10 mouse cellular contexts compared by ENCODE assay signal in genomic region chr19:46186611-46187010, GRCm38 (mm10). TPM values are rescaled to one million over a fixed set of nuclear protein-coding genes. Genes with fewer than 3 reads are reported as not detected.
A peak's percentile ranks its signal among the peaks of the same experiment; 100 is the strongest.
DNase-seq lines count a peak whose midpoint lies in the region; ATAC-seq lines count a peak whose summit lies in the region.
"Had no signal": no experiment of that assay in that cellular context is flagged by ENCODE, and none has a peak within 500 bp of the region (broad histone marks: within the 10 kb centered on the region; RNA-seq: fewer than 3 reads in every experiment).

No protein-coding gene starts in this region.

- no peaks in the 10 kb centered on the region for H3K9me3 ChIP-seq in kidney, embryonic 15.5 days (replicated peaks)
- H3K9me3 ChIP-seq in kidney, embryonic 16.5 days (ENCODE audit: low read length) = no peaks in the 10 kb centered on the region
- H3K9me3 ChIP-seq in heart, embryonic 10.5 days = no peaks in the 10 kb centered on the region
- no peaks in the 10 kb centered on the region for H3K9me3 ChIP-seq in neural tube, embryonic 15.5 days (replicated peaks)

- H3K27me3 ChIP-seq in kidney, embryonic 15.5 days = no peaks in the 10 kb centered on the region
- H3K27me3 ChIP-seq in kidney, embryonic 16.5 days (ENCODE audit: insufficient read depth, low read length) = no peaks in the 10 kb centered on the region
- H3K27me3 ChIP-seq in heart, embryonic 10.5 days (ENCODE audit: insufficient read depth, poor library complexity, severe bottlenecking) = no peaks in the 10 kb centered on the region
- H3K27me3 ChIP-seq in neural tube, embryonic 15.5 days (replicated peaks) = no peaks in the 10 kb centered on the region

- no peak overlapping the region for H3K27ac ChIP-seq in kidney, embryonic 15.5 days
- no peak overlapping the region for H3K27ac ChIP-seq in kidney, embryonic 16.5 days (ENCODE audit: low read length)
- peak overlapping the region; percentile 56; the same call in 1 of the 2 replicates for H3K27ac ChIP-seq in heart, embryonic 10.5 days
- H3K27ac ChIP-seq in neural tube, embryonic 15.5 days (replicated peaks) = no peak overlapping the region

- peaks cover 8% of the 10 kb centered on the region; the same call in 1 of the 2 replicates for H3K36me3 ChIP-seq in kidney, embryonic 15.5 days
- peaks cover 5% of the 10 kb centered on the region; the same call in 1 of the 2 replicates for H3K36me3 ChIP-seq in kidney, embryonic 16.5 days (ENCODE audit: insufficient read depth, low read length)
- H3K36me3 ChIP-seq in heart, embryonic 10.5 days = peaks cover 12% of the 10 kb centered on the region
- H3K36me3 ChIP-seq in neural tube, embryonic 15.5 days = peaks cover 5% of the 10 kb centered on the region; the same call in 1 of the 2 replicates

- no peak overlapping the region for H3K9ac ChIP-seq in kidney, embryonic 15.5 days
- no peak overlapping the region for H3K9ac ChIP-seq in kidney, embryonic 16.5 days (replicated peaks; ENCODE audit: low read length)
- no peak overlapping the region for H3K9ac ChIP-seq in neural tube, embryonic 15.5 days (replicated peaks)

- H3K4me2 ChIP-seq in kidney, embryonic 15.5 days = 0 out of 2 replicates have a peak overlapping the region, but pooled peaks have one; percentile 8
- H3K4me2 ChIP-seq in kidney, embryonic 16.5 days (replicated peaks; ENCODE audit: low read depth, low read length) = no peak overlapping the region
- H3K4me2 ChIP-seq in neural tube, embryonic 15.5 days = no peak overlapping the region
- H3K4me2 ChIP-seq: liver, embryonic 11.5 days had no signal

- peaks cover 7% of the 10 kb centered on the region; the same call in 1 of the 2 replicates for H3K4me1 ChIP-seq in kidney, embryonic 15.5 days
- no peaks in the 10 kb centered on the region; the same call in 1 of the 2 replicates for H3K4me1 ChIP-seq in kidney, embryonic 16.5 days (ENCODE audit: insufficient read depth, low read length)
- H3K4me1 ChIP-seq in heart, embryonic 10.5 days = peaks cover 17% of the 10 kb centered on the region; the same call in 1 of the 2 replicates
- H3K4me1 ChIP-seq in neural tube, embryonic 15.5 days = peaks cover 3% of the 10 kb centered on the region; the same call in 1 of the 2 replicates

- H3K4me3 ChIP-seq in kidney, embryonic 15.5 days (replicated peaks) = no peak overlapping the region
- no peak overlapping the region for H3K4me3 ChIP-seq in kidney, embryonic 16.5 days (ENCODE audit: low read length)
- 0 out of 2 replicates have a peak overlapping the region, but pooled peaks have one; percentile 27 for H3K4me3 ChIP-seq in heart, embryonic 10.5 days
- H3K4me3 ChIP-seq in neural tube, embryonic 15.5 days (replicated peaks) = no peak overlapping the region

- WGBS in kidney, embryonic 15.5 days = 23% methylated on average over 3 of the region's 3 CpGs
- WGBS in kidney, embryonic 16.5 days = 25% methylated on average over 3 of the region's 3 CpGs
- 14% methylated on average over 3 of the region's 3 CpGs for WGBS in heart, embryonic 10.5 days
- WGBS in neural tube, embryonic 15.5 days = 71% methylated on average over 3 of the region's 3 CpGs

- DNase-seq in embryo, embryonic 11 days = peak; percentile 36
- DNase-seq in heart, embryonic 10.5 days (ENCODE audit: low spot score) = no peak
- DNase-seq in layer of hippocampus, postnatal 36 days = peak; percentile 8 to 26
- DNase-seq in left cerebral cortex, adult 8-10 months (ENCODE audit: low spot score in 2 of 2) = no peak
- DNase-seq in B cell, adult 2 months = no peak

- no peak for ATAC-seq in kidney, embryonic 15.5 days (replicated peaks; ENCODE audit: low FRiP score)
- ATAC-seq in kidney, embryonic 16.5 days (ENCODE audit: low FRiP score, low TSS enrichment) = no peak
- no peak for ATAC-seq in neural tube, embryonic 15.5 days (ENCODE audit: low FRiP score)
- ATAC-seq: CD4-positive, CD25-positive, alpha-beta regulatory T cell, adult 4 months had no signal

RNA-seq across cellular contexts. Expression of gene Gbf1, which starts 34.3 kb away (rescaled TPM):
- polyA plus RNA-seq in kidney, embryonic 15.5 days (2015; fragmentation: Nextera tagmentation; extraction: Ambion mirVana) = 50.7 and 51.0 TPM in 2 replicates
- 40.5 and 43.0 TPM in 2 replicates for polyA plus RNA-seq in kidney, embryonic 16.5 days (2015; fragmentation: Nextera tagmentation; extraction: Ambion mirVana)
- polyA plus RNA-seq in heart, embryonic 10.5 days (2016; fragmentation: Nextera tagmentation; extraction: Ambion mirVana) = 50.0 and 50.8 TPM in 2 replicates
- total RNA-seq in layer of hippocampus, postnatal 36 days (2021) = 10 to 100 TPM; 95.3 to 96.3 TPM
- total RNA-seq in left cerebral cortex, adult 8-10 months (2022) = 10 to 100 TPM; 76.4 to 97.5 (median 78.8) TPM
- polyA plus RNA-seq in neural tube, embryonic 15.5 days (2015; fragmentation: Nextera tagmentation; extraction: Ambion mirVana) = 68.8 and 76.6 TPM in 2 replicates

RNA-seq across cellular contexts. Expression of gene Pitx3, which starts 38.5 kb away (rescaled TPM):
- polyA plus RNA-seq in kidney, embryonic 15.5 days (2015; fragmentation: Nextera tagmentation; extraction: Ambion mirVana) = 0.48 and 0.85 TPM in 2 replicates
- 0.26 TPM in 1 of 2 replicates, not detected in the other for polyA plus RNA-seq in kidney, embryonic 16.5 days (2015; fragmentation: Nextera tagmentation; extraction: Ambion mirVana)
- 0.87 and 0.89 TPM in 2 replicates for polyA plus RNA-seq in heart, embryonic 10.5 days (2016; fragmentation: Nextera tagmentation; extraction: Ambion mirVana)
- total RNA-seq in layer of hippocampus, postnatal 36 days (2021) = not detected
- not detected for total RNA-seq in left cerebral cortex, adult 8-10 months (2022)
- polyA plus RNA-seq in neural tube, embryonic 15.5 days (2015; fragmentation: Nextera tagmentation; extraction: Ambion mirVana) = 0.32 and 0.64 TPM in 2 replicates
- polyA plus RNA-seq: CD4-positive, CD25-positive, alpha-beta regulatory T cell, adult 4 months had no signal

RNA-seq across cellular contexts. Expression of gene Elovl3, which starts 54.9 kb away (rescaled TPM):
- not detected in 2 replicates for polyA plus RNA-seq in kidney, embryonic 15.5 days (2015; fragmentation: Nextera tagmentation; extraction: Ambion mirVana)
- polyA plus RNA-seq in kidney, embryonic 16.5 days (2015; fragmentation: Nextera tagmentation; extraction: Ambion mirVana) = not detected in 2 replicates
- polyA plus RNA-seq in heart, embryonic 10.5 days (2016; fragmentation: Nextera tagmentation; extraction: Ambion mirVana) = 0.10 TPM in 1 of 2 replicates, not detected in the other
- not detected for total RNA-seq in layer of hippocampus, postnatal 36 days (2021)
- total RNA-seq in left cerebral cortex, adult 8-10 months (2022) = not detected
- 0.10 TPM in 1 of 2 replicates, not detected in the other for polyA plus RNA-seq in neural tube, embryonic 15.5 days (2015; fragmentation: Nextera tagmentation; extraction: Ambion mirVana)
- polyA plus RNA-seq: CD4-positive, CD25-positive, alpha-beta regulatory T cell, adult 4 months; liver, embryonic 11.5 days had no signal

Comparison
In these comparisons a context has a peak if more than half of its experiments do, and no peak if none do; other contexts are left out.
1. DNase-seq: peak in embryo, embryonic 11 days (single experiment) and layer of hippocampus, postnatal 36 days (2 of 2); none in heart, embryonic 10.5 days (single experiment), left cerebral cortex, adult 8-10 months (0 of 2) and B cell, adult 2 months (0 of 2).